Mouse (Mus musculus): ENCODE results near the gene Cacna2d4.
A peak's percentile ranks its signal among the peaks of the same experiment; 100 is the strongest.

Cacna2d4 gene

DNA sequence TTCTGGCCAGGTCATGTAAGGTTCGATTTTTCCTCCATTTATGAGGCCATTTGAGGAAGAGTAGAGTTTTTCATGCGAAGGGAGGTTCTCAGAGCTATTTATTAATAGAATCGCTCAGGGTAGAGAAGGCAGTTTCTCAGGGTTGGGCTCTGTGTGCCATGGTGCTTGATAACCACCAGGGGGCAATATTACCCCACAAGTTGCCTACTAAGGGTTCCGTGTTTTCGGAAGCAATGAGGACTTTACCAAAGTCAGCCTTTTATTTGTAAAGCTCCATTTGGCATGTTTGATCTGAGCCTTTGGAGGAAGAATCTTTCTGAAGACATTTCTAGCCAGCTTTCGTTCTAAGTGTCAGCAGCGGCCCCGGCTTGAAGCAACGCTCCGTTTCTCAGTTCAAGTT lies 16.0 kb upstream of the Cacna2d4 start:
- DNase-seq (ENCODE audit: low read depth) = peak; percentile 88

DNA sequence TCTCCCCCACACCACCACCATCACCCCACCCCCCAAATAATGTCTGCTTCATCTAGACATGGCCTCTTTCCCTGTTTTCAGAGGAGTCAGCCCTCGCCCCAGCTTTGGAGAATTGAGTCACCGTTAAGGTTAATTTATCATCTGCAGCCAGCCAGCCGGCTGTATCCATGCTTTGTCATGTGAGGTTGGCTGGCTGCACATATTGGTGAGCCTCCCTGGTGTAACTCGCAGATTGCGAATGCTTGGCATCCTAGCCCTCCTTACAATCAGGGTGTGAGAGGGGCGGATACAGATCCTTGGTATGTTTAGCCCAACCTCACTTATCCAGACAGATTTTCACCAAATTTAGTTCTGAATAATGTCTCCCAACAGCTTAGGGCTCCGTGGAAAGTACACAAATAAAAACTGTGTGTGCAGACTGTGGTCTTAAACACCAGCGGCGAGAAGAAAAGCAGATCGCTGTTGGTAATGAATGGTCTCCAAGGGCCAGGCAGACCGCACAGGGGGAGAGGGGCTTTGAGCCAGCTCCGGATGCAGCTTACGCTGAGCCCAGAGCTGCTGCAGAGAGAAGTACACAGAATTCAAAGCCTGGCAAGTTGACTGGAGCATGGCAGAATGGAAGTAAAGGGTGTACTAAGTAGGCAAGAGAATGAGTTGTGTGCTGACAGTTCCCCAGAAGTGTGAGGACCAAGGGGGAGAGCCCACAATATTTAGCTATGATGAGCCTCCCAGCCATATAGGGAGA lies 11.7 kb upstream of the Cacna2d4 start:
- DNase-seq (ENCODE audit: low read depth) = peak; percentile 67

DNA sequence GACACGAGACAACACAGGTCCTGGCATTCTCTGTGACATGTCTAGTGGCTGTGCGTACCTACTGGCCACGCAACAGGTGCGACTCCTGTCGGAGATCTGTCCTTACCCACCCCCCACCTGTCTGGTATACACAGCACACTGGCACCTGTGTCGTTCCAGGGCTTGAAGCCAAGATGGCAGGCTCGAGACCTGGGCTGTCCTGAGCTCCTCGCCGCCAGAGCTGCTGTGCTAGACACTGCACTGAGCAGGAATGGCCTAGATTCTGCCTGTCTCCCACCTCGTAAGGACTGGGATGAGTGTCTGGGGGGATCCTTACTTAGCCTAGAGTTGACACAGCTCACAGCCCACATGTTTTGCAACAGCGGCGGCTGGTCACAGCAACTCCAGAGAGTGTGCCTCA lies 11.1 kb upstream of the Cacna2d4 start:
- DNase-seq (ENCODE audit: low read depth) = no peak

DNA sequence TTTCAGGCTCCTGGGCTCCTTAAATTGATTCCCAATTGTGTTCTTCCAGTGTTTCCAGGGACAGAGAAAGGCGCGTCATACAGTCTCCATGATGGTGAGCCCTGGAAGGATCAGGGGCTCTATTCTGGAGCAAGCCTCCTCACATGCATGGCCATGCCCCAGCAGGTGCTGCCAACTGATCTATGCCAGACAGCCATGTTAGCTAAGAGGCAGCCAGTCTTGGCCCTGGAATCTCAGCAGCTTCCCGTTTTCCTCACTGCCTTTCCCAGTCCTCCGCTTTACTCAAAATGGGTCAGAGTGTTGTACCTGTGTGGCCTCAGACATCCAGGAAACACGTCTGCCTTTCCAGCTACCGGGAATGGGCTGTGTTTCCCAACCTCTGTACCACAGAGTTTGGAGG lies 10.6 kb upstream of the Cacna2d4 start:
- DNase-seq (ENCODE audit: low read depth) = no peak

DNA sequence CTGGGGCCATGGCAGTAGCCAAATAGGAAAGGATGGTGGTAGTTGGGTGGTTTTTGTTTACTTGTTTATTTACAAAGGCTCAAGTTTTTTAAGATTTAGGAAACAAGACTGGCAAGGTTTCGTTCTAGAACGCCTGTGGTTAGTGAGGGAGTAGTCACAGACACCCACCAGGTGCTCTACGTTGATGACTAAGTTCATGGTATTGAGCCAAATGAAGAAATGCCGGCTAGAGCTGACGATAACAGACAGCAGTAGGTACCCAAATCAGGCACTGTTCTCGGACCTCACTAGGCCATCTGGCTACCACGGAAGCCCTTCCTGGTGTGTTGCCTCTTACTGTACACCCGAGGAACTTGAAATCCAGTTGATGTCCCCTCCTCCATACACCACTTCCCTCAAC lies 9.3 kb upstream of the Cacna2d4 start:
- no peak for DNase-seq (ENCODE audit: low read depth)

DNA sequence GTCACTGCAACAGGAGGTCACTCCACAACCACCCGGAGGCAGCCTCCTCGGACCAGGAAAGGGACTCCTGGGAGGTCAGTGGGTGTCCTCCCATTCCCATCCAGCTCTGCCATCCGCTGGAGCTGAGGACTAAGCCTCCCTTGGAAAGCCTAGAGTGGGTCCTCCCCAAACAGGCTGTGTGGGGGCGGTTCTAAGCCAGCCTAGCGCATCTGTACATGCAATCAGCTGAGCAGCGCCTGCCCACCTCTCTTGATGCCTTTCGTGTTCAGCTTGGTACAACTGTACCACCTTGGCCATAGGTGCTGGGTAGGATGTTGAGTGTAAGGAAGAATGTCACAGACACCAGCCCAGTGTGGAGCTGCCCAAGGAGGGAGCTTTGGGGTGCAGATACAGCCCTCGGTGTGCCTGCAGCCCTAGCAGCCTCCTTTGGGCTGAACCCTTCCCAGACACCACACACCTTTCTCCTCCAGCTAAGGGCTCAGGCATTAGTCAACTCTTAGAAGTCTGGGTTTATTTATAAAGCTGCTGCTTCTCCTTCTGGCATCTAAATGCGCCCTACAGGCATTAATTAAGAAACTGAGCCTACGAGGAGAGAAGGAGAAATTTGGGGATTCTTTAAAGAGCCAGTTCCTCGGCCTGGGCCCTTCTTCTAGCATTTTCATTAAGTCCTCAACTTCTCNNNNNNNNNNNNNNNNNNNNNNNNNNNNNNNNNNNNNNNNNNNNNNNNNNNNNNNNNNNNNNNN lies 7.3 kb upstream of the Cacna2d4 start:
- no peak for DNase-seq (ENCODE audit: low read depth)

DNA sequence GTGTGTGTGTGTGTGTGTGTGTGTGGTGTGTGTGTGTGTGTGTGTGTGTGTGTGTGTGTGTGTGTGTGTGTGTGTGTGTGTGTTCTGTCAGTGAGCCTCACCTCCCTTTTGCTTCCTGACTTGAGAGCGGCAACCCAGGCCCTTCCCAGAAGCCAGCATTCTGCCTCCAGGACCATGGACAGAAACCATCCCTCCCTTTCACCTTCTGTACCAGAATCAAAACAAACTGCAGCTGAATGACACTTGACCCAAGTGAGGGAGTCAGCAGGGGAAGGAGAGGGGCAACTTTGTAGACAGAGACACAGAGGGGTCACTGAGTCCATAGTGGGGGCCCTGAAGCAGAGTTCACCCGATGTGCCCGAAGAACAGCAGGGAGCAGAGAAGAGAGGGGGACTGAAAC lies 3.3 kb upstream of the Cacna2d4 start:
- peak; percentile 73 for DNase-seq (ENCODE audit: low read depth)

DNA sequence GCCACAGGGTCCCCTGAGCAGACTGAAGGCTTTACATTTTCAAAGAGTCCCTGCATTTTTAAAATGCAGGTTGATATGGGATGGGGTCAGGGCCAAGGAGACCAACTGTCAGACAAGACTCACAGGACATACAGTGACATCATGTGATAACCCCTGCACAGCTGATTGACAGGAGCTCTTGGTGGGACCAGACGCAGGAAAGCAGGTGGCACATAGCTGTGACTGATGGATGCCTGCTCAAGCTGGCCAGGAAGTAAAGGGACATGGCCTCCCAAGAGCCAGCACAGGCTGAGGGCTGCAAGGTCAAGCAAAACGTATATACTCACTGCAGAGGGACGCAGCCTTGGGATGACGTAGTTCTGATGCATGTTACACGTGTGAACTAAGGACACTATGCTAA lies 885 bp upstream of the Cacna2d4 start:
- no peak for DNase-seq (ENCODE audit: low read depth)

DNA sequence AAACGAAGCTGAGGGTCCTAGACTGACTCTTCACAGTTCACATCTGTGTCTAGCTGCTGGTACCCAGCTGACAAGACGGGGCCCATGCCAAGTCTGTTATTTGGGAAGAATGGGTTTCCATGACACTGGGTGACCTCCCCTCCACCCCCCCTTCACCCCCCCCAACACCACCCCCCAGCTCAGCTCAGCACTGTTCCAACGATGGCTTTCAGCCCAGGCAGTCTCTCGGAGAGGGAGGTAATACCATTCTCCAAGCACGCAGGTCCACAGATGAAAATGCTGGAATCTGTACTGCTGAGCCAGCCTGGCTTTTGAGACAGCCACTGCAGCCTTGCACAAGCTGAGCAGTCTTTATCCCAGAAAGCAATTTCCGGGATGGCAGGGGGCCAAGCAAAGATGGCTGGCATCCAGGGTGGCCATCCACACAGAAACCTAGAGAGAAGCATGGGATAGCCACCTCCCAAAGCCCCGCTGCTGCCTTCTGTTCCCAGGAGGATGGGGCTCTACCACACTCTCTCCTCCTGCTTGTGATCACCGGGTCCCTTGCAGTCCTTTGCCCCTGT lies 1.2 kb downstream of the Cacna2d4 start:
- DNase-seq (ENCODE audit: low read depth) = peak; percentile 62

DNA sequence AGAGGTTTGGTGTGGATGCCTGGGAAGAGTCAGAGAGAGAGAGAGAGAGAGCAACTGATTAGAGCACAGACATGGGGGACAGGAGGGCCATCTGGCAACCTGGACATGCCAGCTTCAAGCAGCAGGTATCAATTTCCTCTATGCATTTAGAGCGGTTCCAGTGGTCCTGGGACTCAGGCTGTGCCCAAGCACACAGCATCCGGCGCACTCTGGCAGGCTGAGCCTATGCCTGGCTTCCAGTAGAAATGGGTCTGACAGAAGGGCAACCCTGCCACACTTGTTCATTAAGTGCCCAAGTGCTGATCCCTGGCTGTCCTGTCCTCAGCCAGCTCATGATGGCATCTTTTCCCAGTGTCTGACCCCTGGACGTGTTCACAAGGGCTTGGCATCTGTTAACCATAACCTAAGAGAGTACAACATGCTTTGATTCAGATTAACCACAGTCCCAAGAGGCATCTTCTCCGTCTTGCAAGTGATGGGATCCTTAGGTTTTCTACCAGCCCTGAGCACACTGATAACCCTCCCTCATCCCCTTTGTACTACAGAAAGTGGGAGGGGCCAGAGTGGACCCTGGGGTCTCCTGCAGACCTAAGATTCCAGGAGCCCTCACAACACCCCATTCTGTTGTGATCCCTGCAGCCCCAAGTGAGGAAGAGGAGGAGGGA lies 3.1 kb downstream of the Cacna2d4 start:
- DNase-seq (ENCODE audit: low read depth) = no peak

DNA sequence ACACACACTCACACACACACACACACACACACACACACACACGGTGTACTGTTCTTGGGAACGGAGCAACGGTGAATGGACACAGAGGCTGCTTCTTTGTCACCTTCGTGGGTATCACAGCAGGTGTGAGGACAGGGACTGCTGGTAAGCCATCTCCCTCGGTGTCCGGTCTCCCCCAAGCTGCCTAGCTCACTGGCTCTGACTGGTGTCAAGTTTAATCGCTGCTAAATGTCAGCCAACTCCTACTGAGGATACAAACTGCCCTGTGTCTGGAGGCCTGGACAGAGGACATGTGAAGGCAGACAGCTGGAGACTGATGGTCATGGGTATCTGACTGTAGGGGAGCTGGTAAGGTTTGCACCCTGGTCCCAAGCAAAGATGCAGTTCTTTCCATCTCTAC lies 3.9 kb downstream of the Cacna2d4 start:
- DNase-seq (ENCODE audit: low read depth) = no peak

DNA sequence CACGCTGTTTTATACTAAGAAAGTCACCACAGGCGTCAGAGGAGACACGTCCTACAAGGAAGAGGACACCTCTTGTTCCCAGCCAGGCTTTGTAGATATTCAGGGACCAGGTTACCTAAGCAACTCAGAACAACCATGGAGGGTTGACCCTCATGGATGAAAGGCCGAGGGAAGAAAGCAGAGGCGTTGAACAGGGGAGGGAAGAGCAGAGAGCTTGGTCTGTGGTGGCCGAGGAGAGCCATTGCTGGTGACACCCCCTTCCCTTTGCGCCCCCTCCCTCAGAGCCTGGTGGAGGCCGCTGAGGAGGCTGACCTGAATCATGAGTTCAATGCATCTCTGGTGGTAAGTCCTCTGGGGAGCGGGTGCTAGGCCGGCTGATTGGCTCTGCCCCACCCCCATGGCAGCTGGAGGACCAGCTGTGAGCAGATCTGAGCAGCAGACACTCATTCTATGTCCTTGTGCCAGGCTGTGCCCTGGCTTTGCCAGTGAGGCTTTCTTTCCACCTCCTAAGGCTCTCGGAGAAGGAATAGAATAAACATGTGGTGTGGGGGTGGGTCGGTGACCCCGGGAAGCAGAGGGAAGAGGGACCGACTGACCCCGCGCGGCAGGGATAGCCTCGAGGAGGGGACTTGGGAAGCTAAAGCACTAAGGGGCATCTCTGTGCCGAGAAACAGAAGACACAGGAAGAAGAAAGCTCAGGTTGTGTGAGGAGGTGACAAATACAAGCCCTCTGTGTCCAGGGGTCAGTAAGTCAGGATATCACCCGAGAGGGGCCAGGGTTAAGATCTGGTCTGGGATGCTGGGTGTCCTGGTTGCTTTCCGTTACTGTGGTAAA lies 4.8 kb downstream of the Cacna2d4 start:
- no peak for DNase-seq (ENCODE audit: low read depth)

DNA sequence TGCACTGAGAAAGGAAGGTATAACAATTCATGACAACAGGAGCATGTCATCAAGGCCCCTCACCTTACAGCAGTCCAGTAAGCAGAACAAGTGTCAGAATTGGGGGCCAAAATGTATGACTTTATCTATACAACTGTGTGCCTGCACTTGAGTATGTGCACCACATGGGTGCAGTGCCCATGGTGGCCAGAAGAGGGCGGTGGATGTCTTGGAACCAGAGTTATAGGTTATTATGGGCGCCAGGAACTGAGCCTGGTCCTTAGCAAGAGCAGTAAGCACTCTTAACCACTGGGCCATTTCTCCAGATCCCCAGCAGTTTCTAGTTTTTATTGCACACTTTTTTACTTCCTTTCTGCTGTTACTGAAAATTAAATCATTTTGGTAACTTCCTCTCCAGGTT lies 9.8 kb downstream of the Cacna2d4 start:
- no peak for DNase-seq (ENCODE audit: low read depth)

DNA sequence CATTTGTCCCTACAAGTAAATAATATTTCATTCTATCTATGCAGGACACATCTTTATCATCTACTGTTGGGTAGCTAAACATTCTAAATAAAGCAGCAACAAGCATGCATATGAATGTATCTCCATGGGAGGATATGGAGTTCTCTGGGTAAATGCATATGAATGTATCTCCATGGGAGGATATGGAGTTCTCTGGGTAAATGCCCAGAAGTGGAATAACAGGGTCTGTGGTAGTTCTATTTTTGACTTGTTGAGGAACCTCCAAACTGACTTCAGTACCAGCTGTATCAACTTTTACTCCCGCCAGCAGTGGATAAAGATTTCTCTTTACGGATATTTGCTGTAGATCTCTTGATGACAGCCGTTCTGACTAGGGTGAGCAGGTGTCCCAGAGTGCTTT lies 12.3 kb downstream of the Cacna2d4 start:
- no peak for DNase-seq (ENCODE audit: low read depth)

DNA sequence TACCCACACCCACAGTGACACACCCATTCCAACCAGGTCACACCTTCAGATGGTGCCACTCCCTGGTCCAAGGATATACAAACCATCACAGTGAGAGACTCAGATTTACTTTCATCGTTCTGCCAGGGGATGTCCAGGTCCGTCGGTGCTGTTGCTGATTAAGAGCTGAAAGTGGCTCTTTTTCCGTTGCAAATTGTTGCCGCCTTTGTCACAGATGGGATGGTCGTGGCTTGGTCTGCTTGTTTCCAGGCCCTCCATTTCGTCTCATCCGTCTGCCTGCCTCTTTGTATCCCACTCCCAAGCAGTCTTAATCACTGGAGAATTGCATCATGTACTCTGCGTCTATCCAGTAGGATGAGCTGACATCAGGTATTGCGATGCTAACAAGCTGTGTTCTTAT lies 13.4 kb downstream of the Cacna2d4 start:
- DNase-seq (ENCODE audit: low read depth) = no peak

DNA sequence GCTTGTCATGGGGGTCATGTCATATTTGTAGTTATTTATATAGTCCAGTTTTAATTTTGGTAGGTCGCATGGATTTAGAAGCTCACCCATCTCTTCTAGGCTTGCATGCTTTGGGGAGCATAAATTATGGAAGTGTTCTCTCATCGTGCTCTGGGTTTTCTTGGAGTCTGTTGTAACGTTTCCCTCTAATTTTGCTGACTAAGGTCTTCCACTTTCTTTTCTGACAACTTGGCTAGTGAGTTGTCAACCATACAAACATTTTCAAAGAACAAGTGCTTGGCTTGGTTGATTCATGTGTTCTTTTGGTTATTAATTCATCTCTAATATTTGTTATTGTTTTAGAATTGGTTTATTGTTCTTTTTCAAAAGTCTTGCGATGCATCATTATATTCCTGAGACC lies 15.4 kb downstream of the Cacna2d4 start:
- no peak for DNase-seq (ENCODE audit: low read depth)

DNA sequence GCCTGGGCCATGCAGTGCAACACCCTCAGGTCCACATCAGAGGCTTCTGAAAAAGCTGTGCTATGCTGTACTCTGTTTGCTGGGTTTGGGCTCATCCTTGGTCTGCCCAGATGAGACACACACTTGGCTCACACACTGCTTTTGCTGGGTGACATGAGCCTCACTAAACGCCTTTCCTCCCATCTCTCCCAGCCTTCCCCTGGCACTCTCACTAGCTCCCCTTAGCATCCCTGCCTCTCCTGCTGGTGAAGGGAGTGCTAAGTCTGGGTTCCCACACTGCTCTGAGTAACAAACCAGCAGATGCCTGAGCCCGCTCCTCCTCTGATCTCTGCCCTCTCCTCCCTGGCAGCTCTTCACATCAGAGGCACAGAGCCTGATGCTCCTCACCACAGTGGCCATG lies 40.4 kb downstream of the Cacna2d4 start:
- no peak for DNase-seq (ENCODE audit: low read depth)

DNA sequence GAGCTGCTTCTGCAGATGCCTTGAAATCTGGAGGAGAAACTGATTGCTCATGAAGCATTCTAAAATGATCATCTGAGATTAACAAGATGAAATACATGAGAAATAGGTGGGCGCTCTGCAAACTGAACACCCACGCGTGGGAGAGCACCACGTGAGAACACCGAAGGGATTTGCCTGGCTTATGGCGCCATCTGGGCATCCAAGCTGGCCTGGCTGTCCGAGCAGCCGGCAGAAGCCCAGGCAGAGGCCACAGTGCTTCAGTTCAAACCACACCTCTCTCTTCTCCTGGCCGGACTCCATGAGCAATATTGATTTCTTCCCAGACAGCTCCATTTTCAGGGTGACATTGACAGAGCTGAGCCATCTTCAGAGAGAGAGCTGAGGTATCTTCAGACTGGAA lies 44.4 kb downstream of the Cacna2d4 start:
- DNase-seq (ENCODE audit: low read depth) = no peak

DNA sequence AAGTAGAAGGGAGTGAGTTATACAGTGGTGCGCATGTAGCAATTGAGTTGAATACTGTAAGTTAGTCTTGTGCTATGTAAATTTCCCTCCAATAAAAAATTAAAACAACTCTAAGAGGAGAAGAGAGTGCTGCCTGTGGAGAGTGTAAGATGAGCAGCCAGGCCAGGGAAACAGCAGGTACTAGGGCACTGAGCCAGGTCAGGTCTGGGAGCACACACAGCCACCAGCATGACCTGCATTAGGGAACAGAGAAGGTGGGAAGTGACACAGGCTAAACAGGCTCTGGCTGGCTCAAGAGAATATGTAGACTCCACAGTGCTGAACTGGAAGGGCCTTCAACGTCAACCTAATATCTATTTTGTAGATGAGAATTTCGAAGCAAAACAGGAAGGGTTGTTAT lies 65.0 kb downstream of the Cacna2d4 start:
- no peak for DNase-seq (ENCODE audit: low read depth)

DNA sequence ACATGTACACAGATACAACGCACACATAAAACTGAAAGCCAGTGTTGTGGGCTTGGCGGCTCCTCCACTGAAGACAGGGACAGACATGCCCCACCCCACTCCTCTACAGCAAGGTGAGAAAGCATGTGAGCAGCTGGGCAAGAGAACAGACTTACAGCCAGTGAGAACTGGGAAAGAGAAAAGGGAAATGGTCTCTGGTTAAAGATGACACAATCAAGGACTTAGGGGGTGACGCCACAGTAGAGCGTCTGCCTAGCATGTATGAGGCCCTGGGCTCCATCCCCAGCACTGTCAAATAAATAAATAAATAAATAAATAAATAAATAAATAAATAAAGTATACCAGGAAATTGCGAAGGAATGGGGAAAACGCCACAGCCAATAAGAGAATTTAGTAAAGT lies 67.0 kb downstream of the Cacna2d4 start:
- no peak for DNase-seq (ENCODE audit: low read depth)

DNA sequence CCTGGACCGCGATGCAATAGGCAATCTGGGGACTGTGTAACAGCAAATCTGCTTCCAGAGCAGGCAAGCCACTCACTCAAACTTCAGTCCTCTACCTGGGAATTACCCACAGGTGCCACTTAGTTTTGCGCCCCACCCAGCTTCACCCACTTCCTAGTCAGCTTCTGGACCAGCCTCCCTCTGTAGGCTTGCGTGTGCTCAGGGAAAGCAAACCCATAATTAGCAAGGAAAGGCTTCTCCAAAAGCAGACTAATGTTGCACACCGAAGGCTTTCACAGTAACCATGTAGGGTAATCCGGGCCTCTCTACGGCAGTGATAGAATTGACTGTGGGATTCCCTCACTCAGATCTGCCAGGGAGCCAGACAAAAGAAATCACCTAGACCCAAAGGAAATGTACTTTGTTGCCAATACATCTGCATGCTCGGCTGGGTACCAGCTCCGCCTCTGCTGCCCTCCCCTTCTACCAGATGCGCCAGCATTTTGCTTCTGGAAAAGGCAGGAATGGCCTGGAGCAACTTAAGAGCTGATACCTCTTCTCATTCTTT lies 71.6 kb downstream of the Cacna2d4 start:
- no peak for DNase-seq (ENCODE audit: low read depth)

DNA sequence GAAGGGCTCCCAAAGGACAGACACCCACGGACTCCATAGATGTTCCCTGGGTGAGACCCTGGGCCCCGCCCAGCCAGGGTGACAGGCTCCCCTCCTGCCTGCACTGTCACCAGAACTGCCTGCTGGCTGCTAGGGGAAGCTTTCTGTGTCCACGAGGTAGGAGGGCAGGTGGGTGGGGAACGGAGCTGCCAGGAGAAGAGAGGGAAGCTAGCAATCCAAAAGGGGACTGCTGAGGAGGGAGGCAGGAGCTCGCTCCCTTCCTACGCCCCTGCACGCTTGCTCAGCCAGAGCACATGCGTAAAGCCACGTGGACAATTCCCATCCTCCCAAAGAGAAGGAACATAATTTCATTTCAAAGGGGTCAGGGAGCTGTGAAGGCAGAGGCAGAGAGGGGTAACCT lies 73.8 kb downstream of the Cacna2d4 start:
- no peak for DNase-seq (ENCODE audit: low read depth)

All from NIH3T3 (cell line).